Mouse (Mus musculus) midbrain, embryonic 14.5 days (tissue): ENCODE results near the gene Nme7. TPM values are rescaled to one million over a fixed set of nuclear protein-coding genes. Genes with fewer than 3 reads are reported as not detected.

ENCODE experiments used
- ATAC-seq: fragments of 200-750 bp; cut with Nextera tagmentation; 2 replicates; pipeline ENCODE4 v1.8.0; 2017; ENCODE audit warnings: moderate number of reproducible peaks, moderate library complexity; ENCODE audit not compliant: low FRiP score, low TSS enrichment
- DNase-seq: peaks from one replicate; pipeline ENCODE4 v3.0.0-alpha.2; 2015
- H3K27ac ChIP-seq: fragments of 300-500 bp; sonication (generic); replicated peaks from 2 replicates; pipeline ENCODE4 v1.5.1; 2014; ENCODE audit warnings: mild to moderate bottlenecking, low read depth, low read length, moderate library complexity
- H3K27me3 ChIP-seq: fragments of 300-500 bp; sonication (generic); 2 replicates; pipeline ENCODE4 v1.6.1; 2014; ENCODE audit warnings: low read length, control low read depth, mixed read lengths; ENCODE audit not compliant: control insufficient read depth, insufficient read depth
- H3K36me3 ChIP-seq: fragments of 300-500 bp; sonication (generic); 2 replicates; pipeline ENCODE4 v1.6.1; 2014; ENCODE audit warnings: low read length, control low read depth; ENCODE audit not compliant: control insufficient read depth, insufficient read depth
- H3K4me1 ChIP-seq: fragments of 300-500 bp; sonication (generic); 2 replicates; pipeline ENCODE4 v1.6.1; 2014; ENCODE audit warnings: mild to moderate bottlenecking, antibody characterized with exemption, low read length, control low read depth; ENCODE audit not compliant: control insufficient read depth, insufficient read depth
- H3K4me2 ChIP-seq: fragments of 300-500 bp; sonication (generic); 2 replicates; pipeline ENCODE4 v1.6.1; 2014; ENCODE audit warnings: mild to moderate bottlenecking, low read length, moderate library complexity
- H3K4me3 ChIP-seq: fragments of 300-500 bp; sonication (generic); replicated peaks from 2 replicates; pipeline ENCODE4 v1.5.1; 2014; ENCODE audit warnings: low read depth, low read length
- H3K9ac ChIP-seq: fragments of 300-500 bp; sonication (generic); replicated peaks from 2 replicates; pipeline ENCODE4 v1.6.1; 2014; ENCODE audit warnings: mild to moderate bottlenecking, low read length, moderate library complexity
- H3K9me3 ChIP-seq: fragments of 300-500 bp; sonication (generic); 2 replicates; pipeline ENCODE4 v1.6.1; 2016; ENCODE audit warnings: low read length, control low read depth, mixed read lengths; ENCODE audit not compliant: control insufficient read depth
- WGBS: fragments of 180-500 bp; shearing (Covaris S2); extraction: QIAGEN DNeasy Blood & Tissue Kit; methylation state at CpG from one replicate; pipeline ENCODE4 v1.1.7; 2014; 5-methylcytosine and 5-hydroxymethylcytosine counted together
- polyA plus RNA-seq: library from polyadenylated mRNA; unstranded; fragments of >200 nt; fragmentation: Nextera tagmentation; extraction: Ambion mirVana; gene quantifications from 2 replicates; pipeline ENCODE4 v1.2.1, GENCODE M21; 2014

The Nme7 gene
- polyA plus RNA-seq, 1 experiment from 2014 or later = 29.4 TPM

- WGBS = 78% methylated on average over 7 of the region's 7 CpGs
Observed at GRCm38 (mm10) chr1:164436749-164437148, 132.8 kb downstream of the Nme7 start.

DNA sequence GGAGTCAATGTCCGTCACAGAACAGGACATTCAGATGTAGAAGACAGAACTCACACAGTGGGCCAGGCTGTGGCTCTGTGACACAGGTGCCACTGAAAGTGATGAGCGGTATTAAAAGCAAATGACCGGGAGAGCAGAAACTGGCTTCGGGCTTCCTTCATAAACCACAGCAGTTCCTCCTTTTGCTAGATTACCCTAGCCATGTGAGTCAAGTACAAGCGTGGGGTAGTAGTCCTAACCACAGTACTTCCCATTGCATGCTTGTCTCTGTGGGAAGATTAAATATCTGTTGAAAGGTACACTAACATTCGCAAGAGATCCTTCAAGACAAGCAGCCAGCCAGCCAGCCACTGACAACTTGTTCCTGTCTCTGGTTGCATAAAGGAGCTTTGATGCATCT is 136.3 kb downstream of the Nme7 start:
- Histone ChIP-seq H3K4me3 (no peak overlapping the region), H3K27me3 (no peaks in the 10 kb centered on the region), H3K9ac (no peak overlapping the region), H3K4me1 (no peaks in the 10 kb centered on the region), H3K27ac (no peak overlapping the region), H3K4me2 (no peak overlapping the region), H3K9me3 (no peaks in the 10 kb centered on the region), H3K36me3 (peaks cover 81% of the 10 kb centered on the region)
- no peak for DNase-seq
- ATAC-seq = no peak
- WGBS = 94% methylated on average over 6 of the region's 6 CpGs

More at GRCm38 (mm10) chr1:164436749-164437148, 132.8 kb downstream of the Nme7 start:
- Histone ChIP-seq H3K27me3 (no peaks in the 10 kb centered on the region), H3K9ac (no peak overlapping the region), H3K4me1 (no peaks in the 10 kb centered on the region), H3K36me3 (peaks cover 58% of the 10 kb centered on the region), H3K27ac (no peak overlapping the region), H3K9me3 (no peaks in the 10 kb centered on the region), H3K4me3 (no peak overlapping the region), H3K4me2 (no peak overlapping the region)
- no peak for ATAC-seq
- DNase-seq = no peak

DNA sequence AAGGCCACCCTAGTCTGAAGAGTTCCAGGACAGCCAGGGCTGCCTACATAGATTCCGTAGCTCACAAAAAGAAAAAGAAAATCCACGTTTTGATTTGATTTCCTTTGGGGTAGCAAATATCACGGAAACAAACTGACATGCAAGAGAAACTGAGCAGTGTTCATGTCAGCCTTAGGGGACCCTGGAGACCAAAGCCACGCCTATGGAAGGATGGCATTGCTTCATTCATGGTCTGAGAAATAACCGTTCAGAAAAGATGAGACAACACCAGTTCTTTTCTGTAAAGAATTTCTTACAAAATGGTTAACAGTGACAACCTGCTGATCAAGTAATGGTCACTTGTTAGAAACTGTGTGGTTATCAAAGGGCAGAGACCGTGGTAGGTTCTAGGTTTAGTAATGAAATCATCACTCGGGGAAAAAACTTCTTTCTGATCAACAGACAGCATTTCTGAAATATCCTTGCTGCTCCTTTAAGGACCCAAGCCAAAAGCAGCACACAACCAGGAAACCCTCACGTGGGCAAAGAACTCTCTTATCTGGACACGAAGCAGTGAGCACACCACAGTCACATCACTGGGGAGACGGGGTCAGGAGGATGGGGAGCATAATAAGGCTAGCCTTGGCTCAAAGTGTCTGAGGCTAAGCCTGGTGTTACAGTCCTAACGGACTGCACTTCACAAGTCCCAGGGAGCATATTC is 136.9 kb downstream of the Nme7 start:
- H3K9ac ChIP-seq = no peak overlapping the region
- H3K36me3 ChIP-seq = peaks cover 85% of the 10 kb centered on the region
- H3K27me3 ChIP-seq = no peaks in the 10 kb centered on the region
- H3K4me1 ChIP-seq = no peaks in the 10 kb centered on the region
- DNase-seq (no peak), ATAC-seq (no peak)
- H3K9me3 ChIP-seq = no peaks in the 10 kb centered on the region
- H3K4me2 ChIP-seq = no peak overlapping the region
- no peak overlapping the region for H3K4me3 ChIP-seq
- WGBS = 87% methylated on average over 11 of the region's 11 CpGs
- H3K27ac ChIP-seq = no peak overlapping the region

GRCm38 (mm10) chr1:164441408-164441974 is 137.6 kb downstream of the Nme7 start:
- no peak overlapping the region for H3K4me3 ChIP-seq
- no peak overlapping the region for H3K27ac ChIP-seq
- peaks cover 84% of the 10 kb centered on the region for H3K36me3 ChIP-seq

GRCm38 (mm10) chr1:164445620-164446162 is 141.8 kb downstream of the Nme7 start:
- H3K36me3 ChIP-seq = peaks cover 67% of the 10 kb centered on the region
- H3K9me3 ChIP-seq = no peaks in the 10 kb centered on the region
- no peak overlapping the region for H3K4me3 ChIP-seq
- no peak overlapping the region for H3K9ac ChIP-seq
- no peak for ATAC-seq
- no peak overlapping the region for H3K27ac ChIP-seq
- no peak for DNase-seq
- H3K4me1 ChIP-seq = no peaks in the 10 kb centered on the region
- H3K27me3 ChIP-seq = no peaks in the 10 kb centered on the region
- no peak overlapping the region for H3K4me2 ChIP-seq
- 75% methylated on average over 5 of the region's 5 CpGs for WGBS

More at GRCm38 (mm10) chr1:164441408-164441974, 137.6 kb downstream of the Nme7 start:
- Histone ChIP-seq H3K9ac (no peak overlapping the region), H3K4me1 (no peaks in the 10 kb centered on the region), H3K4me2 (no peak overlapping the region), H3K9me3 (no peaks in the 10 kb centered on the region), H3K27me3 (no peaks in the 10 kb centered on the region)
- ATAC-seq (no peak), DNase-seq (no peak)
- 34% methylated on average over 18 of the region's 18 CpGs for WGBS

DNA sequence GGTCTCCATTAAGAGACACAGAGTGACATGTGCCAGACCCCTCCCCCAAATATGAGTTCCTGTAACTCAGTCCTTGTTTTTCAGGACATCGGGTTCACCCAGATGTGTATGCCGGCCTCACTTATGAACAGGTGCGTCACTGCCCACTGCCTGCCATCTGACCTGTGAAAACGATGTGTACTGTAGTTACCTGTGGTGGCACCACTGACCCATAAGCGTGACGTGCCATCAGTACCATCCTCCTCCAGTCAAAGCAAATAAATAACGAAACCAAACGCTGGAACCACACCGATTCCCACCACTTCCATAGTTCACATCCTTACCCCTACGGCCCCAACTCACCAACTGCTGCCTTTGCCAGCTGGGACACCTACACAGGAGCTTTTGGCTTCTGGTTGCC is 142.6 kb downstream of the Nme7 start:
- Histone ChIP-seq H3K36me3 (peaks cover 67% of the 10 kb centered on the region), H3K9ac (no peak overlapping the region), H3K9me3 (no peaks in the 10 kb centered on the region), H3K4me3 (no peak overlapping the region), H3K27ac (no peak overlapping the region), H3K27me3 (no peaks in the 10 kb centered on the region), H3K4me2 (no peak overlapping the region), H3K4me1 (no peaks in the 10 kb centered on the region)
- ATAC-seq (no peak), DNase-seq (no peak)
- 94% methylated on average over 10 of the region's 10 CpGs for WGBS

- H3K4me2 ChIP-seq = no peak overlapping the region
- no peak for ATAC-seq
- H3K4me1 ChIP-seq = no peaks in the 10 kb centered on the region
- no peak for DNase-seq
- H3K36me3 ChIP-seq = peaks cover 68% of the 10 kb centered on the region
- H3K27me3 ChIP-seq = no peaks in the 10 kb centered on the region
- no peak overlapping the region for H3K27ac ChIP-seq
- H3K9ac ChIP-seq = no peak overlapping the region
- no peak overlapping the region for H3K4me3 ChIP-seq
- no peaks in the 10 kb centered on the region for H3K9me3 ChIP-seq
- 92% methylated on average over 6 of the region's 6 CpGs for WGBS
Observed at GRCm38 (mm10) chr1:164447521-164447920, 143.6 kb downstream of the Nme7 start.

DNA sequence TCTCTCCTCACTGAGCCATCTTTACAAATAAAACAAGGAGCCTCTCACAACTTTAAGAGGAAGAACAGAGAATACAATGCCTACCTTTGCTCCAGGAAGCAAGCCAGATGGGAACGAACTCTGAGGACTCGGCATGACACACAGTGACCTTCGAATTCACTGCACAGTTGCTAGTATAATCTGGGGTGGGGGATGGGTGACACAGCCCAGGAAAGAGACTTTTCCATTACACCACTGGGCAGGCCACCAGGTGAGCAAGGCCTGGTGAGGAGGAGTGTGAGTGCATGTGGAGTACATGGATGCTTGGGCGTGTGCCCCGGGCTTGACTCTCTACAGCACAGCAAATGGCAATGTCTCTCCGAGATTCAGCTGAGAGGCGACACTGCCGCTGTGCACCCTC is 145.7 kb downstream of the Nme7 start:
- peaks cover 67% of the 10 kb centered on the region for H3K36me3 ChIP-seq
- H3K4me2 ChIP-seq = no peak overlapping the region
- H3K9ac ChIP-seq = no peak overlapping the region
- H3K4me3 ChIP-seq = no peak overlapping the region
- 94% methylated on average over 8 of the region's 8 CpGs for WGBS
- peaks cover 9% of the 10 kb centered on the region for H3K4me1 ChIP-seq
- no peak for DNase-seq
- ATAC-seq = no peak
- H3K27ac ChIP-seq = no peak overlapping the region
- no peaks in the 10 kb centered on the region for H3K9me3 ChIP-seq
- H3K27me3 ChIP-seq = no peaks in the 10 kb centered on the region

DNA sequence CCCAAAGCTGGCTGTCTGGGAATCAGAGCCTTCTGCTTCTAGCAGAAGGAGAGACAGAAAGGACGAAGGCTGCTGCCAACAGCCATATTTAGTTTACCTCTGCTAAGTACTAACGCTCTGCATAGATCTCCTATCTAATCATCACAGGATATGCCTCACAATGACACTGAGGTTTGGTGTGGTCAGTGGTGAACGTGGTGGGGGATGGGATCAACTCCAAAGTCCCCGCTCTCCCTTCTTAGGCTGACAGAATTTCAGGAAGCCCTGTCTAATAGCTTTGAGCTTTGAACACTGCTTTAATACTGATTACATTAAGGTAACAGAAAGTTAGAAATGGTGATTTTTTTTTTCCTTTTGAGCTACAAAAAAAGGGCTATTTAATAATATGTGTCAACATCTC is 146.3 kb downstream of the Nme7 start:
- 91% methylated on average over 4 of the region's 4 CpGs for WGBS
- H3K27me3 ChIP-seq = no peaks in the 10 kb centered on the region
- no peak overlapping the region for H3K4me2 ChIP-seq
- H3K36me3 ChIP-seq = peaks cover 63% of the 10 kb centered on the region
- H3K9ac ChIP-seq = no peak overlapping the region
- no peak overlapping the region for H3K27ac ChIP-seq
- ATAC-seq (no peak), DNase-seq (no peak)
- no peaks in the 10 kb centered on the region for H3K9me3 ChIP-seq
- H3K4me1 ChIP-seq = peaks cover 15% of the 10 kb centered on the region
- no peak overlapping the region for H3K4me3 ChIP-seq
